Mouse (Mus musculus) CH12F3 (cell line): ENCODE results near the gene Gm525.
"Not testable (repeated sequence)": the region's sequence is repeated elsewhere in the genome, so short reads cannot be mapped to it uniquely, and the experiment has no call there.

ENCODE experiments used
- in situ Hi-C: fragments of 300-500 bp; cut with MboI; formaldehyde crosslinking; loops from 2 replicates; pipeline ENCODE4 v1.14.3; 2020; ENCODE audit warnings: low sequenced_read_pairs

Gm525 gene

DNA sequence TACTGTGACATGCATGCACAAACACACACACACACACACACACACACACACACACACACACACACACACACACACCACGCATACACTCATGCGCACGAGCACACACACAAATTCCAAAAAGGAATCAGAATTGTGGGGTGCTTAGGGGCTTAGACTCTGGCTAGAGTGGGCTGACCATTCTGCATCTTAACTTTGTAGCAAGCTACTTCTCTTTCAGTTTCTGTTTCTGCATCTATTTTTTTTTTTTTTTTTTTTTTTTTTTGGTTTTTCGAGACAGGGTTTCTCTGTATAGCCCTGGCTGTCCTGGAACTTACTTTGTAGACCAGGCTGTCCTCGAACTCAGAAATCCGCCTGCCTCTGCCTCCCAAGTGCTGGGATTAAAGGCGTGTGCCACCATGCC lies 16.7 kb downstream of the Gm525 start:
- in situ Hi-C loops, result not testable (repeated sequence)

DNA sequence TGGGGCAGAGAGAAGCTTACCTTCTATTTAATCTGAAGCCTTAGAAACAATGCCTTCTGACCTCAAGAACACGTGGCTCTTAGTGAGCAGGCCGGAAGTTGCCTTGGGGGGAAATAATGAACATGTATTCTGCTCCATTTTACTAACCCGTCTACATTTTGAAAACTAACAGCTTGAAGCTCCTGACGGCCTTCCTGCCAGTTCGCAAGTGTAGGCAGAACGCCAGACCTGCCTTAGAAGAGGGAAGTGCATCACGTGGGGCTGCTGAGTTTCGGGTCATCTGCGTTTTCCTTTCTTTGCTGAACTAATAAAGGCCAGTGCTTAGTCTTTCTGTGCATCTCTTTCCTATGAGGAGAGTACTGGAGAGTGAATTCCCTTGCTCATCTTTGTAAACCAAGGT lies 19.1 kb downstream of the Gm525 start:
- in situ Hi-C loops, result no loop called here

DNA sequence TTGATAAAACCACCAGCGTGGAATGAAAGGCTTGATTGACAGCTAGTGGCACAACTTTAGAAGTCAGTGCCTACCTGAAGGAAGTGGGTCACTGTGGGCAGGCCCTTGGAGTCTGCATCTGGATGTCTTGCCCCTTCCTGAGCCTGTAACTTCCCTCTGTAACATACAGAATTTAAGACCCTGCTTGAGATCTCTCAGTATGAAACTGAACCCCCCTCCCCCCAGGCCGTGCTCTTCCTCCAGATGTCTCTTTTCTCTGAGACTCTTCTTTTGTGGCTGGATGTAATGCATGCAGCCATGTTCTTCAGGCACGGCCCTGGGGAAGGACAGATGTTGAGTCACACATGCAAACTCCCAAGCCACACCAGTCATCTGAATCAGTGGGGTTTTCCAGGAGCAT lies 21.7 kb downstream of the Gm525 start:
- in situ Hi-C loops, result no loop called here

DNA sequence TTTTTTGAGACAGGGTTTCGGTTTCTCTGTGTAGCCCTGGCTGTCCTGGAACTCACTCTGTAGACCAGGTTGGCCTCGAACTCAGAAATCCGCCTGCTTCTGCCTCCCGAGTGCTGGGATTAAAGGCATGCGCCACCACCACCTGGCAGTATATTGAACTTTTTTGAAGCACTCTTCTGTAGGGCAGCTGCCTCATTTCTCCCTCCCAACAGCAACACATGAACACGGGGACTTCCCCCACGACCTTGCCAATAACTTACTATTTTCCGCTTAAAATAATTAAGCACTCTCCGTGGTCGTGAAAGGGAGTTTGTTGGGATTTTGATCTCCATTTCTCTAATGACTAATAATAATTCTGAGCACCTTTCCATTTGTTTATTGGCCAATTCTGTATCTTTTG lies 23.7 kb downstream of the Gm525 start:
- in situ Hi-C loops, result not testable (repeated sequence)

DNA sequence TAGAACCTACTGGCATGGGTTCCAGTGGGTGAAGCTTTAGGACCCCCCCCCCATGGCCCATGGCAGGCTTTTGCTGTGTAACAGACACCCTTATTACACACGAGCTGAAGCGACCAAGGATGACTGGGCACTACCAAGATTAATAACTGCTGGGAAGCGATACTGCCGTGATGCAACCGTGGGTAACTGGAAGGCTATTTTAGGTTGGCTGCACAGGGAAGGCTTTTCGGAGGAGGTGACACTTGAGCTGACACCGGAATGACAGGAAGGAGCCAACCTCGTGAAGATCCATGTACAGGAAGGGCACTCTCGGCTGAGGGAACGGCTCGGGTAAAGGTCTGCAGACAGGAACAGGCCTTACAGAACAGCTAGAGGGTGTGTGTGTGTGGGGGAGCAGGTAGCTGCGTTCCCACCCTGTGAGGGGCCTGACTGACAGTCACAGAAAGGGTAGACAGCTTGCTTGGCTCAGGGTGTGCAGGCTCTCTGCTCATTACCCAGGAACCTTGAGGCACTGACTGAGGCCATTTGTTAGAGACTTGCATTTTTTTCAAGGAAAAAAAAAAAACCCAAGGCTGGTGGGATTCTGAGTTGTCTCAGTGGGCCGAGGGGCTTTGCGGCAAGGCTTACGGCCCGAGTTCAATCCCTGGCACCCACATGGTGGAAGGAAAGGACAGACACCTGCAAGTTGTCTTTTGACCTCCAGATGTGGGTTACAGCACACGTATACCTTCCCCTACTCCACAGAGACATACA lies 24.6 kb downstream of the Gm525 start:
- in situ Hi-C loops, result no loop called here

DNA sequence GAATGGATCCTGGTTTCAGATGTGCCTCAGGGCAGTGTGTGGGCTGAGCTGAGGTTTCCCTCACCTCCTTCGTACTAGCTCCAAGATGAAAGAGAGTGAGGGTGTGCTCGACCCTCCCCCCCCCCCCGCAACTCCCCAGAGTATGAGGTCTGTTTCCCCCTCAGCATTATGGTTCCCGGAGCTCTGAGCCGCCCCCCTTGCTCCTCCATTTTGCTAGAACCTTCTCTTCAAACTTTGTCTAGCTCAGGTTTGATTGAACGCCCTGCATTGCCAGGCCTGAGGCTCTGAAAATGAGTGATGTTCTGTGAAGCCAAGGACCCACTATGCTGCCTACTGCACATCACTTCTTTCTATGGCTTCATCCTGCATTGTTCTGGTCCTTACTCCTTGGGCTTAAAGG lies 25.3 kb downstream of the Gm525 start:
- in situ Hi-C loops, result no loop called here

DNA sequence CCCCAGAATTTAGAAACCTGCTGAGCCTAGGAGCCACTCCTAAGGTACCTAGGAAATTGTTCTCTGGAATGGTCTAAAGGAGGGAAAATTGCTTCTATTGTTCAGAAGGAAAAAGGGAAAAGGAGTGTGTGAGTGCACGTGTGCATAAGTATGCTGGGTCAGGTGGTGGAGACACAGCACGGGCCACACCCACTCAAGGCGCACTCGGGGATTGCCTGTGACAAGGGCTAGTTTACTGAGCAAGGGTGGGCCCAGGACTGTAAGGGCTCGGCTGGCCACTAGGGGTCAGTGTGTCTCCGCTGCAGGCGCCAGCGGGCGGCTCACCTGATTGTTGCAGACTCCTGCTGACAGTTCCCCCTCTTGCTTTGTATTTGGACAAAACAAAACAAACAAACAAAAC lies 26.8 kb downstream of the Gm525 start:
- in situ Hi-C loops, result no loop called here

DNA sequence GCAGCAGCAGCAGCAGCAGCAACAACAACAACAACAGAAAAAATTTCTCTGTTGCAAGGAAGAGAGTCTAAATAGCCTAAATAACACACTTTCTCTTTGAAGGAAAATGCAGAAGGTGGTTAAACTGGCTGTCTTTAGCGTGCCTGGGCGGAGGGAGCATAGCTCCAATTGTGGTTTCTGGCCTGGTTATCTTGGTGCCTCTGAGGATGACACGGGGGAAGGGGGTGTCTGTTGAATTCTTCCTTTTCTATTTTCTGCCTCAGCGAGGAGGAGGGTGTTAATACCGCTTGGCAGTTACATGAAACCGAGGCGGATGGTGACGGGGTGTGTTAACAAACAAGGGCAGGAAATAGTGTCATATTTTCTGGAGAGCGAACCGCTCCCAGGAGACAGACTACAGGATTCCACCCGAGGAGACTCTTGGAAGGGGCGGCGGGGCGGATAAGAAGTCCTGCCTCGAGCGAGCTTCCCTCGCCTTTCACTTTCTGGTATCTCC lies 27.2 kb downstream of the Gm525 start:
- in situ Hi-C loops, result no loop called here

DNA sequence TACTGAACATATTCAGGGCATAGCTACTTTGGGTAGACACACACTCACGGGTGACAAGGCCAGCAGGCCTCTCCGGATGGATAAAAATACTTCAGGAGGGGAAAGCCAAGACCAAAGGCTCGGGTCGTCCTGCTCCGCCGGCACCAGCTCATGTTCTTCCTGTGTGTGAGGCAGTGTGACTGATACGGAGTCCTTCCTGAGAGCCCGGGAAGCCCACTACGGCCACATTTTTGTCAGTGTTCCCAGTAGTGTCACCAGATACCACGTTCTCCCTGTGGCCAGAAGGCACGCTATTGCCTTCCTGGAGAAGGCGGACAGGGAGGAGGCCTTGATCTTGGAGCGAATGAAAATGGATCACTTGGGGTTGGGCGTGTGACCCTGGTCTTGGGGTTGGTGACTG lies 29.5 kb downstream of the Gm525 start:
- in situ Hi-C loops, result no loop called here

DNA sequence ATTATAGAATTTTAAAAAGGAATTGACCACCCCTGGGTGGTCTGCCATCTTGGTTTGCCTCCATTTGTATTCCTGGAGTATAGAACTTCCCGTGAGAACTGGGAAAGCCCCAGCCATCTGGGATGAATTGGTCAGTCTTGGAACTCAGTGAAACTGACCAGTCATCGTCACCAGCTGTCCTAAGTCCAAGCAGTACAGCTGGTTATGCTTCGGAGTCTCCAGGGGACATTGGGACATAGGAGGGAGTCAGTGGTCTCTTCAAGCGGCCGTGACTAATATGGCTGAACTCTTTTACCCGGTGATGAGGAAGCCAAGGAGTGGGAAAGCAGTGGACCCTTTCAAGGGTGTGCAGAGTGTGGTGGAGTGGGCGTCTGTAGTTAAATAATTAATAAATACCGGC lies 31.6 kb downstream of the Gm525 start:
- in situ Hi-C loops, result no loop called here

DNA sequence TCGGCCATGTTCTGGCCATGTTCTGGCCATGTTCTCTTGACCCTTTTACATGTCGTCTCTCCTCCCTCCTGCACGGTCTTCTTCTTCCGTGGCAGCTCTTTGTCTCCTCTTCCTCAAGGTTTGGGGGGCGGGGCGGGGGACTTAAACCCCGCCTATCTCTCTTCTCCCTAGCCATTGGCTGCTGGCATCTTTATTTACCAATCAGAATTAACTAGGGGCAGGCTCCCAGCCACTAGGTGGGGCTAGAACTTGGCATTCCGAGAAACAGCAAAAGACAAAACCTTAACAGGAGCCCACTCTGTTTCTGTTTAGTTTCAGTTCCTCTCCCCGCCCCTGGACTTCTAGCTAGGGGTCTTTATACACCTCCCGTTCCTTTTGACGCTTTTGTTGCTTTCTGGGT lies 32.2 kb downstream of the Gm525 start:
- in situ Hi-C loops, result no loop called here

DNA sequence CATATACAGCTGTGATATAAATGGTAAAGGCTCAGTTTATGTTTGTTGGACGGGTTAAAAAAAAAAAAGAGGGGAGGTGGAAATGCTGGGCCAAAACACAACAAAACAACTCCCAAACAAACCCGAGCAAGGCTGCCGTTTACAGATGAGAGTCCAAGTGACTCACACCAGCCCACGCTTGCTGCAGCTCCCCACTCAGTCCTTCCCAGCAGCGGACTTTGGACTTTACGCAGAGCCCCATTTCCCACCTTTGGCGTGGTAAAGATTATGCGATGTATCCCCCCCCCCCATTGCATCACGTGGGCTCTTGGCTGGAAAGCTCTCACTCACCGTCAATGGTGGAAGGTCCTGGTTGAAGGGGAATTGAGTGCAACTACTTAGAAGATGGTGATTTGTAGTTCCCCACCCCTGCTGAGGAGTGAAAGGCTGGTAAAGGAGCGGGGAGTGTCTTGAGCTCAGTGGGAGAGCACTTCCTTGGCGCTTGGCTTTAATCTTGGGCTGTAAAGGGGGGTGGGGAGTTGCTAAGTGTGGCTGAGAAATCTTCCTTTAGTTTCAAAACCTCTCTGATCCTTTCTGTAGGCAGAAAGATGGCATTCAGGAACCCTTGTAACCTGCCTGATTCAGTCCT lies 33.7 kb downstream of the Gm525 start:
- in situ Hi-C loops, result no loop called here

DNA sequence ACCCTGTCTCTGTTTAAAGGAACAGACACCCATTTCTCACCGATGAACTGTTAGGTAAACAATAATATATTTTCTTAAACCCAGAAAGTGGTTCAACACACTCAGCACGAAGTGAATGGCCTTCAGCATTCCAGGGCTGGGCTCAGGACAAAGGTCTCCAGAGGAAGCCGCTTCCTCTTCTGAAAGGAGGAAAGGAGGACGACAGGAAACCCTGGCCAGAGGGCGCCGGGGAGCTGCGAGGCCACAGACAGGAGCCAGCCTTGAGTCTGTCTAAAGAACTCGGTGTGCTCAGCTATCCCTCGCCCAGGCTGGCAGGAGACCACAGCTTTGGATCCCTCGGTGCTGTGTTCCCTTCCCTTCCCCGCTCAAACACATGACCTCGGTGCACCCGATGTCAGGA lies 50.8 kb downstream of the Gm525 start:
- in situ Hi-C loops, result no loop called here

DNA sequence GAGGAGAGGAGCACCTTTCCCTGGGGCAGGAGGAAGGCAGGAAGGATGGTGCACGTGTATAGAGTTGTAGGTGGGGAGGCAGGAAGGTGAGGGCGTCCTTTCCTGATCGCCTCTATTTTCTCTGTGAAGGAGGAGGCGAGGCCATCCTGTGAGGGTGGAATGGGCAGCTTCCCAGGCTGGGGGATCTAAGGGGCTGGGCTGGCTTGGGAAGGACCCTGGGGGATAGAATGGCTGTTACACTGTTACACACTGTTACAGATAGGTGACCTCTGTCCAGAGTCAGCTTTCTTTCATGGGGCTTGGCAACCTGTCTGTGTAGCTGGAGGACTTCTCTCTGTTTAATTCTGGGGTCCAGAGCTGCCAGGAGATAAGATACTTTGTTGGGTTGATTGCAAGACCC lies 57.2 kb downstream of the Gm525 start:
- in situ Hi-C loops, result no loop called here

DNA sequence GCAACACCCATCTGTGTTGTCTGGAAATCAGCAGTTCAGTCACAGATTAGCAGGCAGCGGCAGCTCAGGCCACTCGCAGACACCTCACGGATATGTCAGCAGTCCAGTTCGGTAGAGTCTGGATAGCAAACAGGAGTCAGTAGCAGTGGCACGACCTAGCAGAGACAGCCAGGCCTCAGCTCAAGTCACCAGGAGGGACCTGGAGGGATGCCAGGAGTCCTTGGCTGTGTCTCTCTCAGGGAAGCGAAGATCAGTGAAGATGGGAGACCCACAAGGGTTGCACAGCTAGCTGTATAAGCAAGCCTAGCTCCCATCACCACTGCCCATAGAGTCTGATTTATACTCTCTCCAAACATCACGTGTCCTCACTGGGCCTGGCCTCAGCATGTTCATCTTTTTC lies 58.8 kb downstream of the Gm525 start:
- in situ Hi-C loops, result no loop called here

DNA sequence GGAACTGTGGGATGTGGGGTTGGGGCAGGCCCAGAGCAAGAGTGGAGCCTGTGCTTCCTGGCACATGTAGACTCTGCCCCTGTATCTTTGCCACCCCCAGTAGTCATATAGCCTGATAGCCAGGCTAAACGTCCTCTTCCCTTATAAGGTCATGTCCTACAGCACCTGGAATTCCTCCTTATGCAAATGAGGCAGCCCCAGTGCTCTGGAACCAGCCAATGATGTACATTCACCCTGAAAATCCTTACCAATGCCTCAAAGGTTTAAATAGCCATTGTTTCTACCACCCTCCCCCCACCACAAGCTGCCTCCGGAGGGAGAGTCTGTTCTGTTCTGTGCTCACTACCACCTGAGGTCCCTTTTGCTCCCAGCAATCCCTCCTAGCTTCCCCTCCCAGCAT lies 60.6 kb downstream of the Gm525 start:
- in situ Hi-C loops, result no loop called here

DNA sequence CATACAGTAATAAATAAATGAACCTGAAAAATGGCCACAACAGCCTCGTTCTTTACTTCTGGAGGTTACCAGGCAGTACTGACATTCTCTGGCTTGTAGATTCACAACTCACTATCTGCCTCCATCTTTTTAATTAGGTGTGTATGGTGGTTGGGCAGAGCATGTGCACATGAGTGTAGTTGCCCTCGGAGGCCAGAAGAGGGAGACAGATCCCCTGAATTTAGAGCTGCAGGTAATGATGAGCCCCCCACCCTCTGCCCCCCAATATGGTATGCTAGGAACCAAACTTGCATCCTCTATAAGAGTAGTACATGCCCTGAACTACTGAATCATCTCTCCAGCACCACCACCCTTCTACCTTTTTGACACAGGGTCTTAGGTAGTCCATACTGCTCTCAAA lies 64.3 kb downstream of the Gm525 start:
- in situ Hi-C loops, result no loop called here
